Mouse (Mus musculus): ENCODE data around the gene Cntn1.

GRCm38 (mm10) chr15:92132936-92133335 is 82.0 kb downstream of the Cntn1 start:
- no peak for TF ChIP-seq CTCF (conservative IDR thresholded peaks at IDR 0.05; ENCODE audit: insufficient read depth, insufficient read length, low read depth, low read length)
- TF ChIP-seq POLR2A (IDR thresholded peaks at IDR 0.05; ENCODE audit: low read depth, low read length): no peak

All from kidney, adult 2 months (tissue).